Mouse (Mus musculus) heart, embryonic 16.5 days (tissue): ENCODE data around the gene Faap20. TPM values are rescaled to one million over a fixed set of nuclear protein-coding genes. Genes with fewer than 3 reads are reported as not detected.

Experiments
- ATAC-seq: fragments of 200-750 bp; cut with Nextera tagmentation; replicated peaks from 2 replicates; pipeline ENCODE4 v1.8.0; 2017; ENCODE audit warnings: moderate number of reproducible peaks; ENCODE audit not compliant: insufficient read depth, low FRiP score; ENCODE audit errors: extremely low read depth
- H3K27ac ChIP-seq: fragments of 300-500 bp; sonication (generic); 2 replicates; pipeline ENCODE4 v1.5.1; 2014; ENCODE audit warnings: mild to moderate bottlenecking, low read length, control low read depth, moderate library complexity
- H3K27me3 ChIP-seq: fragments of 300-500 bp; sonication (generic); 2 replicates; pipeline ENCODE4 v1.6.1; 2014; ENCODE audit warnings: low read length, mixed read lengths; ENCODE audit not compliant: control insufficient read depth, insufficient read depth
- H3K36me3 ChIP-seq: fragments of 300-500 bp; sonication (generic); 2 replicates; pipeline ENCODE4 v1.6.1; 2014; ENCODE audit not compliant: control insufficient read depth, insufficient read depth
- H3K4me1 ChIP-seq: fragments of 300-500 bp; sonication (generic); 2 replicates; pipeline ENCODE4 v1.6.1; 2014; ENCODE audit warnings: low read length, mixed read lengths; ENCODE audit not compliant: control insufficient read depth, insufficient read depth
- H3K4me2 ChIP-seq: fragments of 300-500 bp; sonication (generic); 2 replicates; pipeline ENCODE4 v1.6.1; 2014; ENCODE audit warnings: low read depth, mild to moderate bottlenecking, control low read depth, low read length
- H3K4me3 ChIP-seq: fragments of 300-500 bp; sonication (generic); 2 replicates; pipeline ENCODE4 v1.5.1; 2014; ENCODE audit warnings: mild to moderate bottlenecking, control low read depth, low read length
- H3K9ac ChIP-seq: fragments of 300-500 bp; sonication (generic); 2 replicates; pipeline ENCODE4 v1.6.1; 2014; ENCODE audit warnings: low read length, control low read depth
- H3K9me3 ChIP-seq: fragments of 300-500 bp; sonication (generic); replicated peaks from 2 replicates; pipeline ENCODE4 v1.6.1; 2016; ENCODE audit warnings: low read length; ENCODE audit not compliant: control insufficient read depth
- WGBS: fragments of 180-500 bp; shearing (Covaris S2); extraction: QIAGEN DNeasy Blood & Tissue Kit; methylation state at CpG from one replicate; pipeline ENCODE4 v1.1.7; 2014; 5-methylcytosine and 5-hydroxymethylcytosine counted together
- polyA plus RNA-seq: library from polyadenylated mRNA; unstranded; fragments of >200 nt; fragmentation: Nextera tagmentation; extraction: Ambion mirVana; gene quantifications from 2 replicates; pipeline ENCODE4 v1.2.1, GENCODE M21; 2015

Faap20 gene
- polyA plus RNA-seq, 1 experiment from 2014 or later = 68.4 TPM

DNA sequence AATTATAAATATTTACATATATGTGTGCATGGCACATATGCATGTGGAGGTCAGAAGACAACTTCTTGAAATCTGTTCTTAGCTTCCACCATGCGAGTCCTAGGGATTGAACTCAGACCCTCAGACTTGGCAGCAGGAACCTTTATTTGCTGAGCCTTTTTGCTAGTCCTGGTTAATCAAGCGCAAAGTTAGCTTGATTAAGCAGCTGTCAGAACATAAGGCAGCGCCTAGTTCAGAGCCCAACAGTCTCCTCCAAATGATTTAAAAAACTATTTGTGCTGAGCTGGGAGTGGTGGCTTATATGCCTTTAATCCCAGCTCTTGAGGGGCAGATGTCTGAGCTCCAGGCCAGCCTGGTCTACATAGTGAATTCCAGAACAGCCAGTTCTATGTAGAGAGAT, 1.5 kb downstream of the Faap20 start:
- Histone ChIP-seq H3K9ac (no peak overlapping the region), H3K27ac (no peak overlapping the region), H3K4me1 (peaks cover 10% of the 10 kb centered on the region), H3K27me3 (no peaks in the 10 kb centered on the region), H3K36me3 (peaks cover 2% of the 10 kb centered on the region; the same call in 1 of the 2 replicates), H3K4me3 (no peak overlapping the region), H3K4me2 (peak overlapping the region; percentile 96), H3K9me3 (peaks cover 3% of the 10 kb centered on the region; the same call in 1 of the 2 replicates)
- 74% methylated on average over 3 of the region's 3 CpGs for WGBS
- ATAC-seq = no peak

DNA sequence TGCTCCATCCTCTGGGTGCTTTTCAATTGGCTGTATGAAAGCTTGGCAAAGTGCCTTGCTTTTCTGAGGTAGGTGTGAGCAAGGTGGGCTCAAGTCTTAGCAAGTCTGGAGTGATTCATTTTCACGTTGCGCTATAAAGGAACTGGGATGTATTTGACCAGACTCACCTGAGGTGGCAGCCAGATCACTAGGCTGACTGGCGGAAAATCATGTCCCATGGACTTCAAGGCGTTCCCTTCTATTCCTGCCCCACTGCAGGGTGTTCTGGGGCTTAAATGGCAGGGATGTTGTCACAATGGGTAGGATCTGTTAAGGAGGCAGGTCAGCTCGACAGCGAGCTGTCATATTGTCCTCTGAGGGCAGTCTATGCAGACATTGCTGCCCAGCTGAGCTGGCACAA, 2.7 kb downstream of the Faap20 start:
- Histone ChIP-seq H3K4me2 (no peak overlapping the region), H3K27me3 (no peaks in the 10 kb centered on the region), H3K27ac (no peak overlapping the region), H3K4me1 (peaks cover 10% of the 10 kb centered on the region), H3K4me3 (no peak overlapping the region), H3K9ac (no peak overlapping the region), H3K9me3 (peaks cover 3% of the 10 kb centered on the region; the same call in 1 of the 2 replicates), H3K36me3 (peaks cover 2% of the 10 kb centered on the region; the same call in 1 of the 2 replicates)
- ATAC-seq = no peak
- WGBS = 80% methylated on average over 6 of the region's 6 CpGs

- Histone ChIP-seq H3K4me3 (no peak overlapping the region), H3K4me2 (no peak overlapping the region), H3K4me1 (peaks cover 3% of the 10 kb centered on the region; the same call in 1 of the 2 replicates), H3K9ac (no peak overlapping the region), H3K27ac (no peak overlapping the region), H3K36me3 (no peaks in the 10 kb centered on the region), H3K27me3 (no peaks in the 10 kb centered on the region), H3K9me3 (peaks cover 4% of the 10 kb centered on the region; the same call in 1 of the 2 replicates)
- no peak for ATAC-seq
- WGBS = 80% methylated on average over 3 of the region's 3 CpGs
These were observed 15.1 kb downstream of the Faap20 start for GRCm38 (mm10) chr4:155264521-155265321.

DNA sequence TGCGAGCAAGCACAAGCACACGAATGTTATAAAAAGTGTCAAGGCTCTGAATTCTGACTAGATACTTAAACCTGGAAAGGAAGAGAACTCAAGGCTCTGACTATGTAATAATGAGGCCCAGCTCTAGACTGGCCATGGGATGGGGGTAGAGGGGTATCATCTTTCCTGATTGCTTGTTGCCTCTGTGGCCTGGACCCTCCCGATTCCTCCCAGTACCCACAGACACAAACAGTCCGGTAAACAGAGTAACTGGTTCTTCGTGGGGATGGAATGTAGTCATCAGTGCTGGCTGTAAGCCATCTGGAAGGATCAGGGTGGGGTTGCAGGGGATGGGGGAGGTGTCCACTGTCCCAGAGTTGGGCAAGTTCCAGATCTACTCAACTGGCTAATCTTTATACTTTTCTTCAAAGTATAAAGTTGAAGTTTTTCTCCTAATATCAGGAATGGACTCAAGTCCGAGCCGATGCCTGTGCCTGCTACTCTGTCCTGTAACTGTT, 17.5 kb downstream of the Faap20 start:
- no peak for ATAC-seq
- H3K27me3 ChIP-seq = no peaks in the 10 kb centered on the region
- H3K9me3 ChIP-seq = no peaks in the 10 kb centered on the region
- H3K36me3 ChIP-seq = no peaks in the 10 kb centered on the region
- WGBS = 51% methylated on average over 7 of the region's 7 CpGs
- no peak overlapping the region for H3K4me3 ChIP-seq
- H3K4me2 ChIP-seq = no peak overlapping the region
- peaks cover 3% of the 10 kb centered on the region; the same call in 1 of the 2 replicates for H3K4me1 ChIP-seq
- H3K27ac ChIP-seq = no peak overlapping the region
- no peak overlapping the region for H3K9ac ChIP-seq

DNA sequence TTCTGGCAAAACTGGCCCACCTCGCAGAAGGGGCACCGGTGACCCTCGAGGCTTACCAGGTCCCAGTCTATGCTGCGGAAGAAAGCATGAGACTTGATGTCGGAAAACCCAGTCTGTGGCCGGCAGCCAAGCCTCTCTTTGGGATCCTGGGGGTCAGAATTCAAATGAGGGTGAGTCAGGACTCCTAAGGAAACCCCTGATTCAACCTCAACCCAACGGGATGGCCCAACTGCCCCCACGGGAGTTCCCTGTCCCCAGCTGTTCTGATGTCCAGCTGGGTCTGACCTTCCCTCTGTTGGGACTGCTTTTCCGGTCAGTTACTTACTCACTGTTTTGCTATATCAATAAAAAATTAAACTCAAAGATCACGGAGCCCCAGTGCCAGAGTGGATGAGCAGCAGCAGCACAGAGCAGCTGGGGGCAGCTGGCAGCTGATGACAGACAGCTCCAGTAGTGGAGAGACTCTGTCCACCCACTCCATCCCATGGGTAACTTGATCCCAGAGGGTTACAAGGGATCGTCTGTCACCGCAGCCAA, 18.1 kb downstream of the Faap20 start:
- ATAC-seq = no peak
- H3K36me3 ChIP-seq = no peaks in the 10 kb centered on the region
- no peaks in the 10 kb centered on the region for H3K27me3 ChIP-seq
- no peaks in the 10 kb centered on the region for H3K9me3 ChIP-seq
- H3K4me2 ChIP-seq = no peak overlapping the region
- H3K27ac ChIP-seq = no peak overlapping the region
- no peak overlapping the region for H3K4me3 ChIP-seq
- H3K4me1 ChIP-seq = peaks cover 3% of the 10 kb centered on the region; the same call in 1 of the 2 replicates
- WGBS = 41% methylated on average over 12 of the region's 12 CpGs
- H3K9ac ChIP-seq = no peak overlapping the region

GRCm38 (mm10) chr4:155268382-155268781, 18.8 kb downstream of the Faap20 start:
- Histone ChIP-seq H3K9me3 (no peaks in the 10 kb centered on the region), H3K36me3 (no peaks in the 10 kb centered on the region), H3K27me3 (no peaks in the 10 kb centered on the region), H3K4me3 (no peak overlapping the region), H3K27ac (no peak overlapping the region), H3K4me2 (no peak overlapping the region), H3K4me1 (peaks cover 3% of the 10 kb centered on the region; the same call in 1 of the 2 replicates), H3K9ac (no peak overlapping the region)
- ATAC-seq = 0 out of 2 replicates have a peak, but pooled peaks have one; percentile 37
- WGBS = 16% methylated on average over 5 of the region's 5 CpGs

DNA sequence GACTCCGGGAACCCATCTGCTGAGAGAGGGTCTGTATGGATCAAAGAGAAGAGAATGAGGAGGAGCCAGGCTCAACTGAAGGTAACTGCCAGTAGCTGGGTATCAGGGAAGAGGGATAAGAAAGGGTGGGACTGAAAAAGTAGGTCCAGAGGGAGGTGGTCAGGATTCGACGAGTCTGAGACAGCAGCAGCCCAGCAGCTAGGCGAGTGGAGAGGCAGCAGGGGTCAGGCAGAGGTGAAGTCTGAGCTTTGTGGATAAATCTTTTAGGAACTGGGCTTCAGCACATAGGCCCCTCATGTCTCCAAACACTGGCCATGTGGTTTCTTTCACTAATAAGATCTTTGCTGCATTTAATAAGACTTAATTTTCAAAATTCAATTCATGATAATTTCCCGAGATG, 24.8 kb downstream of the Faap20 start:
- H3K27ac ChIP-seq = no peak overlapping the region

GRCm38 (mm10) chr4:155274851-155275250, 25.2 kb downstream of the Faap20 start:
- H3K27ac ChIP-seq = no peak overlapping the region

More for the DNA sequence above, 24.8 kb downstream of the Faap20 start:
- H3K4me1 ChIP-seq = no peaks in the 10 kb centered on the region
- H3K9me3 ChIP-seq = no peaks in the 10 kb centered on the region
- no peak overlapping the region for H3K4me3 ChIP-seq
- H3K9ac ChIP-seq = no peak overlapping the region
- H3K36me3 ChIP-seq = no peaks in the 10 kb centered on the region
- H3K27me3 ChIP-seq = no peaks in the 10 kb centered on the region
- no peak overlapping the region for H3K4me2 ChIP-seq
- no peak for ATAC-seq
- WGBS = 38% methylated on average over 5 of the region's 5 CpGs

DNA sequence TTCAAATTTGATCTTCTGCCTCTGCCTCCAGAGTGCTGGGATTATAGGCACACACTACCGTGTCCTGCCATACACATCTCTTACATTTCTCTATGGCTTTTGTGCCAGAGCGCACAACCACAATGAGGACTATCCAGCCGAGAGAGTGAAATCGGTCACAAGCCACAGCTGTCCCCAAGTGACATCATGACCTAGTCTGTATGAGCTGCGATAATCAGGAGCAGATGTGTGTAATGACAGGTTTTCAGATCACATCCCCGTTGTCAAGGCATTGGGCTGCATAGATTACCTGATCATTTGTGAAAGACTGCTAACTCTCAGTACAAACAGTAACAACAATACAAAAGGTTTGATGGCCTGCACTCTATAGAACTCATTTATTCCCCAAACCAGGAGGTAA, 28.4 kb downstream of the Faap20 start:
- H3K27ac ChIP-seq = no peak overlapping the region
- WGBS = 65% methylated on average over 6 of the region's 6 CpGs
- no peaks in the 10 kb centered on the region for H3K27me3 ChIP-seq
- no peak for ATAC-seq
- peaks cover 15% of the 10 kb centered on the region for H3K4me1 ChIP-seq
- H3K4me2 ChIP-seq = no peak overlapping the region
- no peaks in the 10 kb centered on the region for H3K36me3 ChIP-seq
- H3K9ac ChIP-seq = no peak overlapping the region
- no peaks in the 10 kb centered on the region for H3K9me3 ChIP-seq
- no peak overlapping the region for H3K4me3 ChIP-seq

More at GRCm38 (mm10) chr4:155274851-155275250, 25.2 kb downstream of the Faap20 start:
- ATAC-seq = no peak
- Histone ChIP-seq H3K4me1 (no peaks in the 10 kb centered on the region), H3K4me2 (no peak overlapping the region), H3K27me3 (no peaks in the 10 kb centered on the region), H3K4me3 (no peak overlapping the region), H3K9me3 (no peaks in the 10 kb centered on the region), H3K9ac (no peak overlapping the region), H3K36me3 (no peaks in the 10 kb centered on the region)
- WGBS = 47% methylated on average over 3 of the region's 3 CpGs
